Mouse (Mus musculus) bone marrow macrophage, adult 2 months (primary cell): ENCODE data around the gene Acyp1.

ENCODE experiments used
- CTCF ChIP-seq: IDR thresholded peaks from 2 replicates; pipeline ENCODE4 v1.5.1; 2012; ENCODE audit warnings: low read depth, mild to moderate bottlenecking, low read length, moderate library complexity
- POLR2A ChIP-seq: IDR thresholded peaks from 2 replicates; pipeline ENCODE4 v1.6.1; 2012; ENCODE audit warnings: mild to moderate bottlenecking, low read depth, low read length, borderline replicate concordance

DNA sequence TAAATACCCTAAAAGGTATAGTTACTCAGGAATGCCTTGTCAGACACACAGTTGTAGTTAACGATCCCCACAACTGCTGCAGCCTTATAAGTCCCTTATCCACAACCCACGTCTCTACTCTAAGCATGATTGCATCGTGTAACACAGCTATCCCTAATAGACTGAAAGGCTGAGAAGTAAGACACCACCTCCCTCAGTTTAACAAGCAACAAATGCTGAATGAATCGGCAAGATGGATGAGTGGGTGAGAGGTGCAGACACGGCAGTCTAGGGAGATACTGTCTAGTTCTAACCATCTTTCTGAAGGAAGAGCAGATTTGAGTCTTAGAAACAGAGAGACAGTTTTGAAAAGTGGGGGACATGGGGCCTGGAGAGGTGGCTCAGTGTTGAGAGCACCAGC lies 25.0 kb downstream of the Acyp1 start:
- TF ChIP-seq CTCF (no peak), POLR2A (no peak)
